Mouse (Mus musculus): ENCODE measurements at regions not wholly inside any gene's neighbourhood (a gene's known extent, or its start where the extent isn't known, plus 50 kb on each side); places are given as distances from the start of the nearest gene placed in this dataset.

DNA sequence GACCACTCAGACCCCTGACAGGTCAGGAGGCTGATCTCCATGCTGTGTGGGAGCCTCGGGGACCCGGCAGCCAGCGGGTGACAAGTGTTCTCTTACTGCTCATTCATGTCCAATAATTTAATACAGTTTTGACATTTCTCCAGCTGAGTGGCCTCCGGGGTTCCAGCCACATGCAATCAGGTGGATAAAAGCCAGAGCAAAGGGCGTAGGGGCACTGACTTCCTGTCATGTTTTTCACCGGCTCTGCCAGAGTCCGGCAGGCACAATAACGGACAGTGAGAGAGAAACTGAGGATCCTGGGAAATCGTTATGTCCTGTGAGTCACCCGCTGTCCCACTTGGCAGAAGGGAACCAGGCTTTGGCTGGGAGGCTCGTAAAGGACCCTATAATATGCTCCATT is 412.8 kb downstream of the Ptpru start:
- no peak for TF ChIP-seq CTCF (IDR thresholded peaks at IDR 0.05; ENCODE audit: low read depth)
- no peak for TF ChIP-seq EP300 (optimal IDR thresholded peaks at IDR 0.05)
